In the genomic region with DNA sequence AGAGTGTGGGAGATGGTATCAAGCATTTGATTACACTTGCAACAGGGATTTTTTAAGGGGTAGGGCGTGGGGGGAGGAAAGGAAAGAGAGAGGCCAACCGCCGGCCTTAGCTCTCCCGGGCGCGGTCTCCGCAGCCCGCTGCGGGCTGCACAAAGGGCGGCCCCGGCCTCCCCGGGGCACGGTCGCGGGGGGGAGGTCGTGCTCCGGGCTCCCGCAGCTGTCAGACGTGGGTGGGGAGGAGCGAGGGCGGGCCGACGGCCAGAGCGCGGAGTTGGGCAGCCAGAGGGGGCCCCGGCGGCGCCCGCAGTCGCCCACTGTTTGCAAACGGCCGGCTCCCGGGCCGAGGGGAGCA, we compare ENCODE assay signal across 8 mouse cellular contexts.
DNase-seq lines count a peak whose midpoint lies in the region; ATAC-seq and TF ChIP-seq lines count a peak whose summit lies in the region.

No protein-coding gene starts in this region.

- ATAC-seq in heart, embryonic 16.5 days (replicated peaks; ENCODE audit: extremely low read depth, insufficient read depth, low FRiP score) = peak; percentile 33
- ATAC-seq in limb, embryonic 15.5 days (ENCODE audit: insufficient number of reproducible peaks, low FRiP score, low TSS enrichment, low read depth) = no peak
- peak; percentile 11 for ATAC-seq in neural tube, embryonic 14.5 days (ENCODE audit: low read depth)

- DNase-seq in layer of hippocampus, adult 2 months (ENCODE audit: low spot score in 2 of 2) = no peak
- no peak for DNase-seq in layer of hippocampus, adult 18-20 months (ENCODE audit: low spot score in 2 of 2)
- peak; percentile 79 for DNase-seq in adrenal gland, postnatal 14 days
- no peak for DNase-seq in right cerebral cortex, postnatal 10 days (ENCODE audit: low spot score in 2 of 2)
- DNase-seq in cerebellum, adult 9-10 months = no peak

- WGBS in heart, embryonic 16.5 days = under 1% methylated on average over 34 of the region's 34 CpGs
- under 1% methylated on average over 34 of the region's 34 CpGs for WGBS in limb, embryonic 15.5 days
- under 1% methylated on average over 34 of the region's 34 CpGs for WGBS in neural tube, embryonic 14.5 days

- H3K27me3 ChIP-seq in heart, embryonic 16.5 days (ENCODE audit: control insufficient read depth, insufficient read depth, low read length) = no peaks in the 10 kb centered on the region
- H3K27me3 ChIP-seq in limb, embryonic 15.5 days = peaks cover 62% of the 10 kb centered on the region
- no peaks in the 10 kb centered on the region for H3K27me3 ChIP-seq in neural tube, embryonic 14.5 days (ENCODE audit: control insufficient read depth, insufficient read depth, low read length)

- H3K36me3 ChIP-seq in heart, embryonic 16.5 days (ENCODE audit: control insufficient read depth, insufficient read depth) = no peaks in the 10 kb centered on the region
- no peaks in the 10 kb centered on the region for H3K36me3 ChIP-seq in limb, embryonic 15.5 days
- H3K36me3 ChIP-seq in neural tube, embryonic 14.5 days (ENCODE audit: control insufficient read depth, insufficient read depth, low read length) = no peaks in the 10 kb centered on the region

- H3K9ac ChIP-seq in heart, embryonic 16.5 days (ENCODE audit: low read length) = peak overlapping the region; percentile 92
- H3K9ac ChIP-seq in limb, embryonic 15.5 days = peak overlapping the region; percentile 39
- peak overlapping the region; percentile 76 for H3K9ac ChIP-seq in neural tube, embryonic 14.5 days (replicated peaks; ENCODE audit: low read depth, low read length)

- H3K4me1 ChIP-seq in heart, embryonic 16.5 days (ENCODE audit: control insufficient read depth, insufficient read depth, low read length) = peaks cover 57% of the 10 kb centered on the region
- H3K4me1 ChIP-seq in limb, embryonic 15.5 days = peaks cover 87% of the 10 kb centered on the region
- H3K4me1 ChIP-seq in neural tube, embryonic 14.5 days (ENCODE audit: control insufficient read depth, insufficient read depth, low read length) = peaks cover 57% of the 10 kb centered on the region

- H3K4me3 ChIP-seq in layer of hippocampus, adult 2 months = peak overlapping the region; percentile 67
- peak overlapping the region; percentile 84 for H3K4me3 ChIP-seq in heart, embryonic 16.5 days (ENCODE audit: low read length)
- peak overlapping the region; percentile 64 for H3K4me3 ChIP-seq in limb, embryonic 15.5 days
- peak overlapping the region; percentile 57 for H3K4me3 ChIP-seq in neural tube, embryonic 14.5 days (ENCODE audit: low read depth, low read length)

- TF ChIP-seq CTCF in layer of hippocampus, adult 2 months (conservative IDR thresholded peaks at IDR 0.05) = no peak

- peak overlapping the region; percentile 100 for H3K27ac ChIP-seq in layer of hippocampus, adult 2 months
- peak overlapping the region; percentile 97 for H3K27ac ChIP-seq in heart, embryonic 16.5 days (ENCODE audit: low read length)
- H3K27ac ChIP-seq in limb, embryonic 15.5 days = peak overlapping the region; percentile 81
- H3K27ac ChIP-seq in neural tube, embryonic 14.5 days (ENCODE audit: low read depth, low read length) = peak overlapping the region; percentile 99

- H3K9me3 ChIP-seq in heart, embryonic 16.5 days (replicated peaks; ENCODE audit: control insufficient read depth, low read length) = no peaks in the 10 kb centered on the region
- no peaks in the 10 kb centered on the region for H3K9me3 ChIP-seq in limb, embryonic 15.5 days
- no peaks in the 10 kb centered on the region for H3K9me3 ChIP-seq in neural tube, embryonic 14.5 days (ENCODE audit: control insufficient read depth, low read length)

- peak overlapping the region; percentile 94 for H3K4me2 ChIP-seq in heart, embryonic 16.5 days (ENCODE audit: low read depth, low read length)
- peak overlapping the region; percentile 99 for H3K4me2 ChIP-seq in limb, embryonic 15.5 days
- peak overlapping the region; percentile 94 for H3K4me2 ChIP-seq in neural tube, embryonic 14.5 days (ENCODE audit: low read depth, low read length)

Comparison
In these comparisons a context has a peak if more than half of its experiments do, and no peak if none do; other contexts are left out.
1. H3K9ac ChIP-seq: peak in every context shown above with its lines; median percentile 92 in heart, embryonic 16.5 days; 76 in neural tube, embryonic 14.5 days; 39 in limb, embryonic 15.5 days.